Mouse (Mus musculus): ENCODE results near the gene Kctd13. TPM values are rescaled to one million over a fixed set of nuclear protein-coding genes. Genes with fewer than 3 reads are reported as not detected.

Gene Kctd13
- total and polyA plus RNA-seq, 3 experiments: 19.0 to 40.4 (median 37.5) TPM

DNA sequence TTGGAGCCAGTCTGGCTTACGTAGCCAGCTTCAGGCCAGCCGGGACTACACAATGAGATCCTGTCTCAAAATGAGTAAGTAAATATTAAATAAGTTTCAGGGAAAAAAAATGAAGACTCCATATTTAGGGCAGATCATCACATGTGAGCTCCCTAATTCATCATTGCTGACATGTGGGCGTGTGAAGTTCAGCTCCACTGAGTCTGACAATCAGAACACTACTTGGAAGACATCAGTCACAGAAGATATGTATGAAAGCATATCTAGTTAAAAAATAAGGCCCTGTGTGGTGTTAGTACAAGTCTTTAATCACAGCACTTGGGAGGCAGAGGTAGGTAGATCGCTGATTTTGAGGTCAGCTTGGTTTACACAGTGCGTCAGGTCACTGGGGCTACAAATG, 41.4 kb upstream of the Kctd13 start:
- dilution Hi-C loops (cut with MboI; ENCODE audit: extremely low pct_ligation_motif_present, extremely low pct_unique_long_range_greater_than_20kb, low sequenced_read_pairs) (no loop called here), in situ Hi-C loops (cut with MboI; ENCODE audit: low pct_ligation_motif_present, low pct_unique_long_range_greater_than_20kb, low sequenced_read_pairs) (loop anchor here (5.0 kb wide), 1 partner anchor 135 kb away; the partner anchor contains the start of genes Gm42742 and Prrt2)
- H3K4me2 ChIP-seq (ENCODE audit: insufficient read depth, low read depth, poor library complexity, severe bottlenecking): no peak overlapping the region
- H3K79me2 ChIP-seq (replicated peaks; ENCODE audit: control insufficient read depth, extremely low read depth, insufficient read depth, poor library complexity, severe bottlenecking): peaks cover 18% of the 10 kb centered on the region
- no peak overlapping the region for H3K9ac ChIP-seq (ENCODE audit: insufficient read depth, low read depth)
- peaks cover 3 to 42% of the 10 kb centered on the region in 2 experiments; a peak in 2 of 4 replicates for H3K4me1 ChIP-seq (ENCODE audit: control insufficient read depth in 1 of 2, insufficient read depth in 2 of 2)
- no peaks in the 10 kb centered on the region for H3K27me3 ChIP-seq (replicated peaks)
- TF ChIP-seq E2F4 (IDR thresholded peaks at IDR 0.05; ENCODE audit: insufficient replicate concordance, low read depth, low read length) (no peak), POLR2A (IDR thresholded peaks at IDR 0.05; ENCODE audit: low read depth, low read length) (no peak), ELF1 (IDR thresholded peaks at IDR 0.05; ENCODE audit: low read depth, low read length) (no peak), SMC3 (IDR thresholded peaks at IDR 0.05; ENCODE audit: low read depth, low read length) (no peak), MEF2A (IDR thresholded peaks at IDR 0.05; ENCODE audit: borderline replicate concordance, low read depth, low read length) (no peak), POLR2AphosphoS2 (IDR thresholded peaks at IDR 0.05; ENCODE audit: low read depth, low read length) (no peak), IRF4 (IDR thresholded peaks at IDR 0.05; ENCODE audit: low read depth, low read length) (no peak), MAX (IDR thresholded peaks at IDR 0.05; ENCODE audit: low read length) (no peak), ZC3H11A (IDR thresholded peaks at IDR 0.05; ENCODE audit: low read depth, low read length) (no peak), UBTF (IDR thresholded peaks at IDR 0.05; ENCODE audit: low read depth, low read length) (no peak), CTCF (conservative IDR thresholded peaks at IDR 0.05 in 1 of 2, IDR thresholded peaks at IDR 0.05 in 1 of 2; ENCODE audit: low read depth in 2 of 2, low read length in 2 of 2) (no peak), USF2 (conservative IDR thresholded peaks at IDR 0.05; ENCODE audit: low read depth, low read length) (no peak), MXI1 (IDR thresholded peaks at IDR 0.05; ENCODE audit: low read depth, low read length) (no peak), TBP (conservative IDR thresholded peaks at IDR 0.05; ENCODE audit: low read depth, low read length) (no peak), MAZ (IDR thresholded peaks at IDR 0.05; ENCODE audit: low read depth, low read length) (no peak)
- H3K36me3 ChIP-seq (replicated peaks in 1 of 2; ENCODE audit: control insufficient read depth in 1 of 2, insufficient read depth in 1 of 2, low read length in 1 of 2): peaks cover 14 to 47% of the 10 kb centered on the region in 2 experiments
- H3K9me3 ChIP-seq (replicated peaks; ENCODE audit: low read length): no peaks in the 10 kb centered on the region
- no peak overlapping the region for H3K27ac ChIP-seq (ENCODE audit: insufficient read depth, low read depth)
- no peak for DNase-seq (ENCODE audit: extremely low read depth)
- H3K4me3 ChIP-seq (replicated peaks in 1 of 3; ENCODE audit: low read depth in 2 of 3, low read length in 2 of 3, poor library complexity in 1 of 3): no peak overlapping the region

- dilution Hi-C loops (cut with MboI; ENCODE audit: extremely low pct_ligation_motif_present, extremely low pct_unique_long_range_greater_than_20kb, low sequenced_read_pairs) (no loop called here), in situ Hi-C loops (cut with MboI; ENCODE audit: low pct_ligation_motif_present, low pct_unique_long_range_greater_than_20kb, low sequenced_read_pairs) (loop anchor here (5.0 kb wide), 1 partner anchor 133 kb away; the partner anchor contains the start of genes Gm42742 and Prrt2)
Observed at GRCm38 (mm10) chr7:126888852-126889251, 39.8 kb upstream of the Kctd13 start.

More at GRCm38 (mm10) chr7:126888852-126889251, 39.8 kb upstream of the Kctd13 start:
- Histone ChIP-seq H3K4me2 (ENCODE audit: insufficient read depth, low read depth, poor library complexity, severe bottlenecking) (no peak overlapping the region), H3K27me3 (replicated peaks) (no peaks in the 10 kb centered on the region), H3K27ac (ENCODE audit: insufficient read depth, low read depth) (no peak overlapping the region), H3K4me1 (ENCODE audit: control insufficient read depth in 1 of 2, insufficient read depth in 2 of 2) (peaks cover 2 to 29% of the 10 kb centered on the region in 2 experiments; a peak in 2 of 4 replicates), H3K79me2 (replicated peaks; ENCODE audit: control insufficient read depth, extremely low read depth, insufficient read depth, poor library complexity, severe bottlenecking) (peaks cover 3% of the 10 kb centered on the region), H3K9ac (ENCODE audit: insufficient read depth, low read depth) (no peak overlapping the region), H3K36me3 (replicated peaks in 1 of 2; ENCODE audit: control insufficient read depth in 1 of 2, insufficient read depth in 1 of 2, low read length in 1 of 2) (peaks cover 14 to 51% of the 10 kb centered on the region in 2 experiments), H3K4me3 (replicated peaks in 1 of 3; ENCODE audit: low read depth in 2 of 3, low read length in 2 of 3, poor library complexity in 1 of 3) (peak overlapping the region in 2 of 3 experiments; percentile 36 to 50), H3K9me3 (replicated peaks; ENCODE audit: low read length) (no peaks in the 10 kb centered on the region)
- peak; percentile 23 for TF ChIP-seq RAD21 (IDR thresholded peaks at IDR 0.05; ENCODE audit: low read depth, low read length)
- TF ChIP-seq TCF12 (IDR thresholded peaks at IDR 0.05; ENCODE audit: low read depth, low read length): no peak
- TF ChIP-seq MXI1 (IDR thresholded peaks at IDR 0.05; ENCODE audit: low read depth, low read length): no peak
- no peak for TF ChIP-seq MAZ (IDR thresholded peaks at IDR 0.05; ENCODE audit: low read depth, low read length)
- peak; percentile 83 for TF ChIP-seq ELF1 (IDR thresholded peaks at IDR 0.05; ENCODE audit: low read depth, low read length)
- TF ChIP-seq ZC3H11A (IDR thresholded peaks at IDR 0.05; ENCODE audit: low read depth, low read length): no peak
- TF ChIP-seq USF1 (IDR thresholded peaks at IDR 0.05; ENCODE audit: low read depth, low read length): no peak
- TF ChIP-seq JUN (IDR thresholded peaks at IDR 0.05; ENCODE audit: insufficient read depth, low read depth, low read length): no peak
- TF ChIP-seq CHD1 (IDR thresholded peaks at IDR 0.05; ENCODE audit: low read depth, low read length): no peak
- peak in 1 of 2 experiments; percentile 58; a peak in 3 of 4 replicates for TF ChIP-seq CTCF (conservative IDR thresholded peaks at IDR 0.05 in 1 of 2, IDR thresholded peaks at IDR 0.05 in 1 of 2; ENCODE audit: low read depth in 2 of 2, low read length in 2 of 2)
- peak; percentile 35; the same call in 1 of the 2 replicates for TF ChIP-seq SMC3 (IDR thresholded peaks at IDR 0.05; ENCODE audit: low read depth, low read length)
- TF ChIP-seq TBP (conservative IDR thresholded peaks at IDR 0.05; ENCODE audit: low read depth, low read length): no peak
- TF ChIP-seq MAFK (IDR thresholded peaks at IDR 0.05; ENCODE audit: insufficient replicate concordance, low read length): no peak
- no peak for TF ChIP-seq ZMIZ1 (IDR thresholded peaks at IDR 0.05; ENCODE audit: low read depth, low read length)
- no peak for DNase-seq (ENCODE audit: extremely low read depth)

Measured in CH12.LX (cell line).